Mouse (Mus musculus) hindbrain, embryonic 16.5 days (tissue): ENCODE results near the gene Riok1. TPM values are rescaled to one million over a fixed set of nuclear protein-coding genes. Genes with fewer than 3 reads are reported as not detected.
A peak's percentile ranks its signal among the peaks of the same experiment; 100 is the strongest.

Source experiments
- ATAC-seq: fragments of 200-750 bp; cut with Nextera tagmentation; 2 replicates; pipeline ENCODE4 v1.8.0; 2017; ENCODE audit warnings: moderate TSS enrichment, moderate library complexity
- H3K27ac ChIP-seq: fragments of 300-500 bp; sonication (generic); 2 replicates; pipeline ENCODE4 v1.5.1; 2014; ENCODE audit warnings: low read depth, mild to moderate bottlenecking, control low read depth, low read length, moderate library complexity
- H3K27me3 ChIP-seq: fragments of 300-500 bp; sonication (generic); replicated peaks from 2 replicates; pipeline ENCODE4 v1.6.1; 2014; ENCODE audit warnings: low read length; ENCODE audit not compliant: control insufficient read depth, insufficient read depth
- H3K36me3 ChIP-seq: fragments of 300-500 bp; sonication (generic); 2 replicates; pipeline ENCODE4 v1.6.1; 2014; ENCODE audit warnings: mild to moderate bottlenecking, low read length, moderate library complexity, mixed read lengths; ENCODE audit not compliant: control insufficient read depth, insufficient read depth
- H3K4me1 ChIP-seq: fragments of 300-500 bp; sonication (generic); 2 replicates; pipeline ENCODE4 v1.6.1; 2014; ENCODE audit warnings: low read depth, low read length; ENCODE audit not compliant: control insufficient read depth, insufficient read depth
- H3K4me2 ChIP-seq: fragments of 300-500 bp; sonication (generic); 2 replicates; pipeline ENCODE4 v1.6.1; 2014; ENCODE audit warnings: mild to moderate bottlenecking, low read length, control low read depth, moderate library complexity
- H3K4me3 ChIP-seq: fragments of 300-500 bp; sonication (generic); 2 replicates; pipeline ENCODE4 v1.5.1; 2014; ENCODE audit warnings: mild to moderate bottlenecking, low read length, control low read depth, moderate library complexity
- H3K9ac ChIP-seq: fragments of 300-500 bp; sonication (generic); 2 replicates; pipeline ENCODE4 v1.6.1; 2014; ENCODE audit warnings: low read depth, mild to moderate bottlenecking, control low read depth, low read length, moderate library complexity
- H3K9me3 ChIP-seq: fragments of 300-500 bp; sonication (generic); 2 replicates; pipeline ENCODE4 v1.6.1; 2014; ENCODE audit warnings: mild to moderate bottlenecking, low read length, moderate library complexity; ENCODE audit not compliant: control insufficient read depth
- WGBS: fragments of 180-500 bp; shearing (Covaris S2); extraction: QIAGEN DNeasy Blood & Tissue Kit; methylation state at CpG from one replicate; pipeline ENCODE4 v1.1.7; 2014; 5-methylcytosine and 5-hydroxymethylcytosine counted together
- polyA plus RNA-seq: library from polyadenylated mRNA; unstranded; fragments of >200 nt; fragmentation: Nextera tagmentation; extraction: Ambion mirVana; gene quantifications from 2 replicates; pipeline ENCODE4 v1.2.1, GENCODE M21; 2015

Gene Riok1
- polyA plus RNA-seq, result 47.0 and 50.1 TPM in 2 replicates

DNA sequence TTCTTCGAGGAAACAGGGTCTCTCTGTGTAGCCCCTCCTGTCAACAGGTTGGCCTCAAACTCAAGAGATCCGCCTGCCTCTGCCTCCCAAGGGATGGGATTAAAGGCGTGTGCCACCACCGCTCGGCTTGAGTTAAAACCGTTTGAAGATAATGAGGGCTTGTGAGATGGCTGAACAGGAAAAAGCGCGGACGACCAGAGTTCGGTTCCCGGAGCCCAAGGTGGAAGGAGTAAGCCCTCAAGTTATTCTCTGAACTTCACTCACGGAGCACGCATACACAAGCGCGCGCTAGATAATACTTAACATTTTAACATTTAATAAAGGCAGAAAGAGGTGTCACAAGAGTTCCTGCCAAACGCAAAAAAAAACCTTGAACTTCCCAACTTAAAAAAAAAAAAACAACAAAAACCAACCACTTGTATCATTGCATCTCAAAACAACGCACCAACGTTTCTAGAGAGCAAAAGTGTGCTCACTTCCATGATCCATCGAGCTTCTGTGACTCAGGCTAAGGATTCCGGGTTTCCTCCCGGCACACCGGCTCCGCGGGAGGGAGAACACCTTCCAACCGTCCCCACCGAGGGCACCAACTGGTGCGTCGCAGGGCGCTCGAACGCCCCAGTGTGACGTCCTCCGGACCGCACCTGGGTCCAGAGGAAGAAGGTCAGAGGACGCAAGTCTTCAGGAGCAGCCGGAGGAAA lies at the start of gene Riok1:
Gene Riok1 (plus strand): TSS at position 653 of the 701 bp plus-strand sequence.
- Histone ChIP-seq H3K9me3 (no peaks in the 10 kb centered on the region), H3K36me3 (no peaks in the 10 kb centered on the region), H3K4me2 (peak within 1 kb of the TSS; percentile 88), H3K4me1 (peaks cover 20% of the 10 kb centered on the region), H3K9ac (peak within 1 kb of the TSS; percentile 79), H3K27ac (peak within 1 kb of the TSS; percentile 87), H3K27me3 (no peaks in the 10 kb centered on the region), H3K4me3 (peak within 1 kb of the TSS; percentile 84)
- ATAC-seq, result peak; percentile 77; the same call in 1 of the 2 replicates
- 13% methylated on average over 37 of the region's 37 CpGs for WGBS

DNA sequence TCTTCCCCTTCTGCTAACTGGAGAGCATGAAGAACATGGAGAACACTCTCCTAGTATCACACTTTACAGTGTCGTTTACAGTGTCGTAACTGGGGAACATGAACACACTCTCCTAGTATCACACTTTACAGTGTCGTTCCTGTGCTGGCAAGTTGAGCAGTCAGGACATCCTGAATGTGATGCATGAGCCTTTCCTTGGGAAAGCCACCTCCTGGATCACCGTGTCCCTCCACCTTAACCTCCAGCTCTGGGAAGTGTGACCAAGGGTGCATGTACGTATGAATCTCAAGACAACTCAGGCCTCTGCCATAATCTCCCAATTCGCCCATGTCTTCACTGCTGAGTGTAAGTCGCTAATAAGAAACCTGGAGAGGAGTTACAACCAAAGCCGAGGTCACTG lies 47.1 kb upstream of the Riok1 start:
- Histone ChIP-seq H3K27me3 (no peaks in the 10 kb centered on the region), H3K4me1 (peaks cover 9% of the 10 kb centered on the region), H3K9ac (no peak overlapping the region), H3K4me2 (no peak overlapping the region), H3K4me3 (no peak overlapping the region), H3K27ac (no peak overlapping the region), H3K36me3 (peaks cover 47% of the 10 kb centered on the region), H3K9me3 (no peaks in the 10 kb centered on the region)
- no peak for ATAC-seq
- WGBS, result 94% methylated on average over 8 of the region's 8 CpGs

DNA sequence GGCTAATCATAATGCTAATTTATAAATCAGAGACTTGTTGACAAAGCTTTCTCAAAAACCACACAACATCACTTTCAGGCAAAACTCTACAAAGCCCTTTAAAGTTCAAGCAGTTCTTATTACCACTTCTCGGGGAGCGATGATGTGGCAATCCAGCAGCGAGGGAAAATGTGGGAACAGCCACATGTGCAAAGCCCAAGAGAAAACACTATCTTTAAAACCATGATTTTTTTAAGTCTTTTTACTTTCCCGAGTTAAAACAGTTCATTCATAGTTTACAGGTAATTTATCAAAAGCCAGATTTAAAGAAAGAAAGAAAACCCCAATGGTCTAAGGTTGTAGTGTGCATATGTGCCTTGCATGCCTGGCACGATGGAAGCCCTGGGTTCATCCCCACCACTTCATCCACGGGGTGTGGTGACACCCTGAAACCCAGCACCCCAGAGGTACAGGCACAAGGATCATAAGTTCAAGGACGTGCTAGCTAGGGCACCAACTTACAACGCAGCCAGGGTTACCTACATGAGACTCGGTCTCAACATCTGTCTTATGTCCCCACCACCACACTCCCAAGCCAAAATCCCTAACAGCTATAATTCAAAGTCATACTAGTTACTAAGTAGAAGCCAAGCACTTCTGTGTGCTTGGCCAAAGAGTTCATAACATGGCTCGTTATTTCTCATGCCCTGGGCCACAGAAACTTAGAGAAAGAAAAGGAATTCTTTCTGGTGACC lies 44.0 kb upstream of the Riok1 start:
- Histone ChIP-seq H3K9ac (peak overlapping the region; percentile 93), H3K4me3 (peak overlapping the region; percentile 86), H3K4me1 (peaks cover 9% of the 10 kb centered on the region), H3K36me3 (peaks cover 25% of the 10 kb centered on the region), H3K9me3 (no peaks in the 10 kb centered on the region), H3K27me3 (no peaks in the 10 kb centered on the region), H3K4me2 (peak overlapping the region; percentile 76), H3K27ac (no peak overlapping the region)
- no peak for ATAC-seq
- 15% methylated on average over 10 of the region's 10 CpGs for WGBS

DNA sequence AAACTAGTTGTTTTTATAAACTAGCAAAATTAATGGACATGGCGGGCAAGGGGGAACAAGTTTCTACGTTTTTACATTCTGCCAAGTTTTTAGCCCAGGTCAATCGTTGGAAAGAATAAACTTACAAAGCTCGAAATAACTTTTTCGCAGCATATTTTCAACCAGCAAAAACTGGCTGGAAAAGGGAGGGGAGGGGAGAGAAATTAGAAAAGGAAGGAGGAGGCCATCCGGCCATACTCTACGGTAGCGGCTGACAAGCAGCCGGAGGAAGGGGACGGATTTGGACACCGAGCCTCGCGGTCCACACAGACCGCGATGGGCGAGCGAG lies 43.5 kb upstream of the Riok1 start:
- Histone ChIP-seq H3K27ac (peak overlapping the region; percentile 95), H3K4me1 (peaks cover 9% of the 10 kb centered on the region), H3K36me3 (peaks cover 20% of the 10 kb centered on the region), H3K9me3 (no peaks in the 10 kb centered on the region), H3K27me3 (no peaks in the 10 kb centered on the region), H3K4me2 (peak overlapping the region; percentile 76), H3K4me3 (peak overlapping the region; percentile 86), H3K9ac (peak overlapping the region; percentile 93)
- no peak for ATAC-seq
- under 1% methylated on average over 16 of the region's 17 CpGs for WGBS

DNA sequence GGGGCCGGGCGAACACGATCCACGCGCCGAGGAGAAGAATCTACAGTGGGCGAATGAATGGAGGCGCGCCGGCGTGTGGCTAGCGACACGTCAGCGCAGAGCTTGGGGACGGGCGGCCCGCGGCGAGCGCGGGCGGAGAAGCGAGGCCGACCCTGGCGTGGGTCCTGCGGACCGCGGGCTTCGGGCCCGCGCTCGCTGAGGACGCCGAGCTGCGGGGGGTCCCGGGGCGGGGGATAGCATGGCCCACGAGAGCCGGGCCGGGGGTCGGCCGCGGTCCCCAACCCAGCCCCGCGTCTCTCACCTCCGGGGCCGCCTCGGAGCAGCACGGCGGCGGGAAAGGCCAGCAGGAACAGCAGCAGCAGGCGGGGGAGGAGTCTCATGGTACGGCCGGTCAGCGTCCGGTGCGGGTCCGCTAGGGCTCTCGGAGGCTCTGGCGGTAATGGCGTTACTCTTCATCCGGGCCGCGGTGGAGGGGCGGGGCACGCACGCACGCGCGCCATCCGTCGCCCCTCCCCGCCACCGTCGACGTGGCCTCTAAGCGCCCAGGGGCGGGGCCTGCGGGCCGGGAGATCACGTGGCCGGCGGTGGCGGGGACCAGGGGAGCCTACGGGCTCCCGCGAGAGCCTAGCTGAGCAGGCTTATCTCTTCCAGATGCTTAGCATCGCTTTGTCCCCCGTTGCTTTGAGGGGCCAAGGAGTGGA lies 42.9 kb upstream of the Riok1 start, which contains the start of gene Ssr1:
Gene Ssr1 (minus strand): TSS at position 514 of the 701 bp plus-strand sequence.
- peak within 1 kb of the TSS; percentile 86 for H3K4me3 ChIP-seq
- H3K9me3 ChIP-seq, result no peaks in the 10 kb centered on the region
- H3K4me2 ChIP-seq, result peak within 1 kb of the TSS; percentile 76
- H3K4me1 ChIP-seq, result peaks cover 9% of the 10 kb centered on the region
- ATAC-seq, result peak; percentile 98
- H3K27ac ChIP-seq, result peak within 1 kb of the TSS; percentile 95
- 1% methylated on average over 71 of the region's 89 CpGs for WGBS
- H3K27me3 ChIP-seq, result no peaks in the 10 kb centered on the region
- peaks cover 16% of the 10 kb centered on the region for H3K36me3 ChIP-seq
- H3K9ac ChIP-seq, result peak within 1 kb of the TSS; percentile 93

DNA sequence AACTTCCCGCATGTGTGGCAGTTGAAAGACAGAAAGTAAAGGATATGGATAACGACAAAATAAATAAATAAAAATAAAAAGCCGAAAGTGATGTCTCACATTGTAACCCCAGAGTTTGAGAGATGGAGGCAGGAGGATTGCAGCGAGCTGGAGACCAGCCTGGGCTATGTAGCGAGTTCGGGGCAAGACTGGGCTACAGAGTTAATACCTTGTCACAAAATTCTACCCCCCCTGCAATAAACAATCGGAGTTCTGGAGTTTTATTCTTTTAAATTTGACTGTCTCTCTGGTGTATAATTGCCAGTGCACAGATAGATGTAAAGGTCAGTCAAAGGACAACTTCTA lies 42.4 kb upstream of the Riok1 start:
- H3K27me3 ChIP-seq, result no peaks in the 10 kb centered on the region
- peak overlapping the region; percentile 62 for H3K9ac ChIP-seq
- 23% methylated on average over 7 of the region's 7 CpGs for WGBS
- ATAC-seq, result peak; percentile 71
- peak overlapping the region; percentile 76 for H3K4me2 ChIP-seq
- H3K4me3 ChIP-seq, result peak overlapping the region; percentile 86
- H3K4me1 ChIP-seq, result peaks cover 9% of the 10 kb centered on the region
- peaks cover 11% of the 10 kb centered on the region for H3K36me3 ChIP-seq
- peak overlapping the region; percentile 52; the same call in 1 of the 2 replicates for H3K27ac ChIP-seq
- H3K9me3 ChIP-seq, result no peaks in the 10 kb centered on the region

DNA sequence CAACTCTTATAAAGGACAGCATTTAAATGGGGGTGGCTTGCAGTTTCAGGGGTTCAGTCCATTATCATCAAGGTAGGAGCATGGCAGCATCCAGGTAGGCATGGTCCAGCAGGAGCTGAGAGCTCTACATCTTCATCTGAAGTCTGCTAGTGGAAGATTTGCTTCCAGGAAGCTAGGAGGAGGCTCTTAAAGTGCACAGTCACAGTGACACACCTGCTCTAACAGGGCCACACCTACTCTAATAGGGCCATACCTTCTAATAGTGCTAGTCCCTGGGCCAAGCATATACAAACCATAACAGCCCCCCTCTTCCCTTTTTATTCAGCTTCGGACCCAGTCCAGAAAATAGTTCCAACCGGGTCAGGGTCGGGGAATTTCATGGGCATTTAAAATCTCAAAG lies 37.1 kb upstream of the Riok1 start:
- ATAC-seq, result no peak
- no peaks in the 10 kb centered on the region for H3K27me3 ChIP-seq
- no peak overlapping the region for H3K4me2 ChIP-seq
- no peaks in the 10 kb centered on the region; the same call in 1 of the 2 replicates for H3K4me1 ChIP-seq
- H3K9me3 ChIP-seq, result no peaks in the 10 kb centered on the region
- H3K36me3 ChIP-seq, result no peaks in the 10 kb centered on the region
- 73% methylated on average over 3 of the region's 3 CpGs for WGBS
- H3K27ac ChIP-seq, result no peak overlapping the region
- H3K9ac ChIP-seq, result no peak overlapping the region
- no peak overlapping the region for H3K4me3 ChIP-seq

DNA sequence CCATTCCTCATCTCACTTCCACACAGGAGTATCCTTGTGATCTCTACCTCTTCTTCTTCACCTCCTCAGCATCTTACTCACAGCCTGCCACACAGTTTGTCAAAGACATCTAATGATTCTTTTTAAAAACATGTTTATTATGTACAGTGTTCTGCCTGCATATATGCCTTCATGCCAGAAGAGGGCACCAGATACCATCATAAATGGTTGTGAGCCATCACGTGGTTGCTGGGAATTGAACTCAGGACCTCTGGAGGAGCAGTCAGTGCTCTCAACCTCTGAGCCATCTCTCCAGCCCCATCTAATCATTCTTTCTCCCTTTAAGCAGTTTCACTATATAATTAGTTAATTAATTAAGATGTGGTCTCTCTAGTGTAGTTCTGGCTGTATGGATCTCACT lies 34.3 kb upstream of the Riok1 start:
- no peak for ATAC-seq
- H3K36me3 ChIP-seq, result no peaks in the 10 kb centered on the region

DNA sequence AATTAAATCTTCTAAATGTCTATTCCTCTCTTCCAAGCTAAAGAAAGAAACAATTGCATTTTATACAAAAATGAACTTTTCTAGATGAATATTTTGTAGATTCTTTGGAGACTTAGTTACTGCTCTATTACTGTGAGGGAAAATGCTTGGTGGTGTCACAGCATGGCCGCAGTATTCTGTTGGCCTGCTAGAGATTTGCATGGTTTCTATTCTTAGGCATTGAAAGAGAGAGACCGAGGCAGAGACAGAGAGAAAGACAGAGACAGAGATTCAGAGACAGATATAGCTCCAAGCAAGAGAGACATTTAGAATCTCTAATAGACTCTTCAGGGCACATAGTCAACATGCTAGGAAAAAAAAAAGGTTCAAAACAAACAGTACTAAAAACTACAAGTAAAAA lies 28.8 kb upstream of the Riok1 start:
- WGBS, result 86% methylated on average over 2 of the region's 2 CpGs
- Histone ChIP-seq H3K4me1 (no peaks in the 10 kb centered on the region), H3K4me2 (no peak overlapping the region), H3K4me3 (no peak overlapping the region), H3K9ac (no peak overlapping the region), H3K27me3 (no peaks in the 10 kb centered on the region), H3K27ac (no peak overlapping the region), H3K9me3 (no peaks in the 10 kb centered on the region), H3K36me3 (no peaks in the 10 kb centered on the region)
- ATAC-seq, result no peak

More for the DNA sequence above, 34.3 kb upstream of the Riok1 start:
- no peak overlapping the region for H3K4me2 ChIP-seq
- H3K4me3 ChIP-seq, result no peak overlapping the region
- H3K27ac ChIP-seq, result no peak overlapping the region
- WGBS, result 42% methylated on average over 1 of the region's 1 CpGs
- H3K9ac ChIP-seq, result no peak overlapping the region
- H3K9me3 ChIP-seq, result no peaks in the 10 kb centered on the region
- no peaks in the 10 kb centered on the region for H3K4me1 ChIP-seq
- no peaks in the 10 kb centered on the region for H3K27me3 ChIP-seq
